Mouse (Mus musculus) layer of hippocampus, adult 2 months (tissue): ENCODE data around the gene Cdh23. TPM values are rescaled to one million over a fixed set of nuclear protein-coding genes. Genes with fewer than 3 reads are reported as not detected.
"Not testable (repeated sequence)": the region's sequence is repeated elsewhere in the genome, so short reads cannot be mapped to it uniquely, and the experiment has no call there.

Source experiments
- DNase-seq, 2 experiments: peaks; one replicate each; pipeline ENCODE4 v3.0.0; 2022; ENCODE audit warnings: low spot score in 2 of 2
- H3K27ac ChIP-seq: fragments of 200-600 bp; 2 replicates; pipeline ENCODE4 v1.8.1; 2022
- H3K4me3 ChIP-seq: fragments of 200-600 bp; 2 replicates; pipeline ENCODE4 v1.8.1; 2022; ENCODE audit warnings: mild to moderate bottlenecking
- CTCF ChIP-seq: fragments of 200-600 bp; conservative IDR thresholded peaks from 2 replicates; pipeline ENCODE4 v1.8.1; 2022; ENCODE audit warnings: antibody characterized with exemption, mild to moderate bottlenecking, moderate library complexity
- total RNA-seq, 2 experiments: library from RNA; stranded (reverse); gene quantifications; 2 replicates each; pipeline ENCODE4 v1.2.3; 2021

The Cdh23 gene
- total RNA-seq, 2 experiments from 2014 or later: 2.7 to 2.9 TPM

GRCm38 (mm10) chr10:60731742-60732141 is 35.5 kb upstream of the Cdh23 start:
- no peak for TF ChIP-seq CTCF
- Histone ChIP-seq H3K4me3 (no peak overlapping the region), H3K27ac (peak overlapping the region; percentile 33; the same call in 1 of the 2 replicates)
- DNase-seq: no peak

- no peak for DNase-seq
- no peak overlapping the region for H3K27ac ChIP-seq
- TF ChIP-seq CTCF: no peak
These were observed 31.0 kb upstream of the Cdh23 start for GRCm38 (mm10) chr10:60727301-60727700.

GRCm38 (mm10) chr10:60726896-60727295 is 30.6 kb upstream of the Cdh23 start:
- DNase-seq: no peak
- Histone ChIP-seq H3K4me3 (no peak overlapping the region), H3K27ac (no peak overlapping the region)
- TF ChIP-seq CTCF: no peak

More at GRCm38 (mm10) chr10:60727301-60727700, 31.0 kb upstream of the Cdh23 start:
- H3K4me3 ChIP-seq: no peak overlapping the region

- DNase-seq: no peak
- Histone ChIP-seq H3K4me3 (no peak overlapping the region), H3K27ac (no peak overlapping the region)
- TF ChIP-seq CTCF: no peak
These were observed 28.2 kb upstream of the Cdh23 start for GRCm38 (mm10) chr10:60724496-60724895.

GRCm38 (mm10) chr10:60723345-60723744 is 27.1 kb upstream of the Cdh23 start:
- Histone ChIP-seq H3K27ac (no peak overlapping the region), H3K4me3 (no peak overlapping the region)
- TF ChIP-seq CTCF: peak; percentile 47
- no peak for DNase-seq

GRCm38 (mm10) chr10:60721640-60722039 is 25.4 kb upstream of the Cdh23 start:
- no peak overlapping the region for H3K4me3 ChIP-seq
- no peak overlapping the region; the same call in 1 of the 2 replicates for H3K27ac ChIP-seq
- DNase-seq: no peak
- TF ChIP-seq CTCF: no peak

GRCm38 (mm10) chr10:60720461-60720860 is 24.2 kb upstream of the Cdh23 start:
- no peak overlapping the region for H3K4me3 ChIP-seq
- no peak for DNase-seq
- no peak overlapping the region for H3K27ac ChIP-seq
- no peak for TF ChIP-seq CTCF

GRCm38 (mm10) chr10:60718491-60718890 is 22.2 kb upstream of the Cdh23 start:
- no peak for TF ChIP-seq CTCF
- no peak overlapping the region for H3K4me3 ChIP-seq
- DNase-seq: no peak
- no peak overlapping the region for H3K27ac ChIP-seq

GRCm38 (mm10) chr10:60716449-60716848 is 20.2 kb upstream of the Cdh23 start:
- H3K27ac ChIP-seq: no peak overlapping the region
- no peak for DNase-seq
- no peak overlapping the region for H3K4me3 ChIP-seq
- no peak for TF ChIP-seq CTCF

- not testable (repeated sequence) for DNase-seq, H3K4me3 ChIP-seq
These were observed 16.0 kb upstream of the Cdh23 start for GRCm38 (mm10) chr10:60712299-60712698.

GRCm38 (mm10) chr10:60708837-60709236 is 12.5 kb upstream of the Cdh23 start:
- TF ChIP-seq CTCF: no peak
- H3K4me3 ChIP-seq: no peak overlapping the region
- DNase-seq: no peak

More at GRCm38 (mm10) chr10:60712299-60712698, 16.0 kb upstream of the Cdh23 start:
- H3K27ac ChIP-seq: not testable (repeated sequence)

GRCm38 (mm10) chr10:60706268-60706667 is 10.0 kb upstream of the Cdh23 start:
- DNase-seq: no peak

More at GRCm38 (mm10) chr10:60708837-60709236, 12.5 kb upstream of the Cdh23 start:
- H3K27ac ChIP-seq: no peak overlapping the region

GRCm38 (mm10) chr10:60705134-60705533 is 8.8 kb upstream of the Cdh23 start:
- no peak for DNase-seq
- Histone ChIP-seq H3K27ac (no peak overlapping the region), H3K4me3 (no peak overlapping the region)
- TF ChIP-seq CTCF: no peak

More at GRCm38 (mm10) chr10:60706268-60706667, 10.0 kb upstream of the Cdh23 start:
- no peak for TF ChIP-seq CTCF
- no peak overlapping the region; the same call in 1 of the 2 replicates for H3K27ac ChIP-seq
- H3K4me3 ChIP-seq: no peak overlapping the region

- no peak overlapping the region for H3K27ac ChIP-seq
- H3K4me3 ChIP-seq: no peak overlapping the region
- no peak for TF ChIP-seq CTCF
- DNase-seq: no peak
These were observed 1.5 kb upstream of the Cdh23 start for GRCm38 (mm10) chr10:60697775-60698174.

GRCm38 (mm10) chr10:60696975-60697374 is 685 bp upstream of the Cdh23 start:
- peak; percentile 38 to 82 for DNase-seq
- Histone ChIP-seq H3K4me3 (no peak overlapping the region), H3K27ac (no peak overlapping the region)
- TF ChIP-seq CTCF: peak; percentile 99
